Mouse (Mus musculus) lung, postnatal 14 days (tissue): ENCODE measurements around the gene Slc24a2.

Source experiments
- DNase-seq: peaks from one replicate; pipeline ENCODE4 v3.0.0; 2021

Gene Slc24a2

DNA sequence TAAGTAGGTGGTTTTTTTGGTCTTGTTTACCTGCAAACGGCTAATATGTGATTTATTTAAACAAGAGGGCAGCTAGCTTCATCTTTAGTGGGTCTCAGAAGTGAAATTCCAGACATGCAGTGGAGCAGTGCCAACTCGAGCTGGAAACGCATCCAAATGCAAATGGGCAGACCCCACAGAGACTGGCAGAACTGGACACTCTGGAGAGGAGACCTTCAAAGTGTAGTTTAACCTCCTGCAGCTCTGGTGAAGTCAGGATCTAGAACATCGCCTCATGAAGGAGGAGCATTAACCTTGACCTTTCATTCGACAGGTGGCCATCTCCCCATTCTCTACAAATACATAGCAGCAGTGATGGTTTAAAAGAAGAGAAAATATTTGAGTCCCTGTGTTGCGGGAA lies 287.6 kb downstream of the Slc24a2 start:
- DNase-seq = no peak

DNA sequence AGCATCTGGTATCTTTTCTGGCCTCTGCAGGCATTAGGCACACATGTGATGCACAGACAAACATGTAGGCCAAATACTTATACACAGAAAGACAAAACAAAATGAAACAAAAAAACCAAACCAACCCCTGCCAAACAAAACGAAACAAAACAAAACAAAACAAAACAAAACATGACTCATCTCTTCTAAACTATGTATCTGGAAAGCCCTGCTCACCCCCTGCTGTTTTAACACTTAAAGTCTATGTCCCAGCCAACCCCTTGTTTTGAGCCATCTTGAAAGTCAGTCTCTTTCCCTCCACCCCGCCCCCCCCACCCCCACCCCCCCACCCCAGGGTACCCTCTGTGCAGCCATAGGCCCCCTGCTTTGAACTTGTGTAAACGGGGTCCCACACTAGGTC lies 293.6 kb downstream of the Slc24a2 start:
- no peak for DNase-seq

DNA sequence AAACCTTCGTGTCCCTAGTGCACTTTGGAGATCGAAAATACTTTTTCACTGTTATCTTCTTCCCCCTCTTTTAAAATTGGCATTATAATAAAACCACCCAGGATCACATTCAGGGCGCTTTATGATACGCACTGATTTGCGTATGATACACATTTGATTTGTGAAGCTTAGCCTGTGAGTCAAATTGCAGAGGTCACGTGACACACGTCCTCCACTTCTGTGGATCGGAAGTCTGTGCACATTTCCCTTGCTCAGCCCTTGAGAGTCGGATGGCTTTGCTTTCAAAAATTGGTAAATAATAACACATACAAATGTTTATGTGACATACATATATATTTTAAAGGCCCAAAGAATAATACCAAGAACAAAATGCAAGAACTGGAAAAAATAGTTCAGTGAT lies 294.1 kb downstream of the Slc24a2 start:
- DNase-seq = no peak
